Mouse (Mus musculus) hindbrain, embryonic 13.5 days (tissue): ENCODE measurements around the gene Crim1. TPM values are rescaled to one million over a fixed set of nuclear protein-coding genes. Genes with fewer than 3 reads are reported as not detected.
A peak's percentile ranks its signal among the peaks of the same experiment; 100 is the strongest.

Source experiments
- ATAC-seq: fragments of 200-750 bp; cut with Nextera tagmentation; 2 replicates; pipeline ENCODE4 v1.8.0; 2017; ENCODE audit warnings: moderate TSS enrichment; ENCODE audit not compliant: low FRiP score
- H3K27ac ChIP-seq: fragments of 300-500 bp; sonication (generic); 2 replicates; pipeline ENCODE4 v1.5.1; 2015; ENCODE audit warnings: inconsistent platforms, mild to moderate bottlenecking, moderate library complexity
- H3K27me3 ChIP-seq: fragments of 300-500 bp; sonication (generic); 2 replicates; pipeline ENCODE4 v1.6.1; 2015; ENCODE audit warnings: mild to moderate bottlenecking, inconsistent platforms
- H3K36me3 ChIP-seq: fragments of 300-500 bp; sonication (generic); 2 replicates; pipeline ENCODE4 v1.6.1; 2015; ENCODE audit warnings: mild to moderate bottlenecking, inconsistent platforms
- H3K4me1 ChIP-seq: fragments of 300-500 bp; sonication (generic); replicated peaks from 2 replicates; pipeline ENCODE4 v1.6.1; 2015; ENCODE audit warnings: inconsistent platforms
- H3K4me2 ChIP-seq: fragments of 300-500 bp; sonication (generic); 2 replicates; pipeline ENCODE4 v1.6.1; 2015; ENCODE audit warnings: inconsistent platforms, mild to moderate bottlenecking, moderate library complexity
- H3K4me3 ChIP-seq: fragments of 300-500 bp; sonication (generic); 2 replicates; pipeline ENCODE4 v1.5.1; 2015; ENCODE audit warnings: mild to moderate bottlenecking, inconsistent platforms
- H3K9ac ChIP-seq: fragments of 300-500 bp; sonication (generic); 2 replicates; pipeline ENCODE4 v1.6.1; 2015; ENCODE audit warnings: mild to moderate bottlenecking, inconsistent platforms
- H3K9me3 ChIP-seq: fragments of 300-500 bp; sonication (generic); 2 replicates; pipeline ENCODE4 v1.6.1; 2016; ENCODE audit warnings: inconsistent platforms
- WGBS: fragments of 180-500 bp; shearing (Covaris S2); methylation state at CpG from one replicate; pipeline ENCODE4 v1.1.7; 2015; 5-methylcytosine and 5-hydroxymethylcytosine counted together
- polyA plus RNA-seq: library from polyadenylated mRNA; unstranded; fragments of >200 nt; fragmentation: Nextera tagmentation; extraction: Ambion mirVana; gene quantifications from 2 replicates; pipeline ENCODE4 v1.2.1, GENCODE M21; 2015

The Crim1 gene
- polyA plus RNA-seq, 1 experiment from 2014 or later, result 10.4 TPM

- H3K9me3 ChIP-seq, result no peaks in the 10 kb centered on the region
- H3K9ac ChIP-seq, result no peak overlapping the region
- no peak overlapping the region for H3K4me2 ChIP-seq
- H3K4me3 ChIP-seq, result no peak overlapping the region
- no peak overlapping the region for H3K27ac ChIP-seq
- H3K27me3 ChIP-seq, result no peaks in the 10 kb centered on the region
- no peak for ATAC-seq
- peaks cover 6% of the 10 kb centered on the region for H3K4me1 ChIP-seq
- 91% methylated on average over 7 of the region's 7 CpGs for WGBS
- no peaks in the 10 kb centered on the region for H3K36me3 ChIP-seq
Observed at GRCm38 (mm10) chr17:78295979-78296378, 95.9 kb downstream of the Crim1 start.

- no peak overlapping the region for H3K9ac ChIP-seq
- WGBS, result 77% methylated on average over 5 of the region's 5 CpGs
Observed at GRCm38 (mm10) chr17:78298140-78298539, 98.1 kb downstream of the Crim1 start.

GRCm38 (mm10) chr17:78298967-78299540, 99.0 kb downstream of the Crim1 start:
- Histone ChIP-seq H3K4me3 (no peak overlapping the region), H3K4me1 (peaks cover 6% of the 10 kb centered on the region), H3K27ac (no peak overlapping the region), H3K9ac (no peak overlapping the region), H3K36me3 (peaks cover 5% of the 10 kb centered on the region; the same call in 1 of the 2 replicates), H3K27me3 (no peaks in the 10 kb centered on the region), H3K4me2 (no peak overlapping the region), H3K9me3 (no peaks in the 10 kb centered on the region)
- ATAC-seq, result no peak
- WGBS, result 49% methylated on average over 8 of the region's 8 CpGs

More at GRCm38 (mm10) chr17:78298140-78298539, 98.1 kb downstream of the Crim1 start:
- Histone ChIP-seq H3K9me3 (no peaks in the 10 kb centered on the region), H3K27me3 (no peaks in the 10 kb centered on the region), H3K4me1 (peaks cover 6% of the 10 kb centered on the region), H3K36me3 (no peaks in the 10 kb centered on the region), H3K4me2 (no peak overlapping the region), H3K27ac (no peak overlapping the region), H3K4me3 (no peak overlapping the region)
- ATAC-seq, result 0 out of 2 replicates have a peak, but pooled peaks have one; percentile 29

GRCm38 (mm10) chr17:78303053-78303452, 103.0 kb downstream of the Crim1 start:
- no peak overlapping the region for H3K27ac ChIP-seq
- no peaks in the 10 kb centered on the region for H3K27me3 ChIP-seq
- no peaks in the 10 kb centered on the region for H3K9me3 ChIP-seq
- peaks cover 6% of the 10 kb centered on the region for H3K4me1 ChIP-seq
- H3K4me3 ChIP-seq, result no peak overlapping the region
- WGBS, result 90% methylated on average over 2 of the region's 2 CpGs
- no peak overlapping the region for H3K9ac ChIP-seq
- H3K4me2 ChIP-seq, result no peak overlapping the region
- no peak for ATAC-seq
- peaks cover 22% of the 10 kb centered on the region; the same call in 1 of the 2 replicates for H3K36me3 ChIP-seq

- H3K4me3 ChIP-seq, result no peak overlapping the region
- no peaks in the 10 kb centered on the region for H3K27me3 ChIP-seq
- peaks cover 22% of the 10 kb centered on the region; the same call in 1 of the 2 replicates for H3K36me3 ChIP-seq
- ATAC-seq, result no peak
- no peak overlapping the region for H3K27ac ChIP-seq
- no peaks in the 10 kb centered on the region for H3K9me3 ChIP-seq
- WGBS, result 91% methylated on average over 13 of the region's 13 CpGs
- H3K9ac ChIP-seq, result no peak overlapping the region
- H3K4me1 ChIP-seq, result peaks cover 1% of the 10 kb centered on the region; the same call in 1 of the 2 replicates
- no peak overlapping the region for H3K4me2 ChIP-seq
Observed at GRCm38 (mm10) chr17:78304059-78304458, 104.0 kb downstream of the Crim1 start.

GRCm38 (mm10) chr17:78306434-78306833, 106.4 kb downstream of the Crim1 start:
- H3K9me3 ChIP-seq, result no peaks in the 10 kb centered on the region
- H3K27ac ChIP-seq, result no peak overlapping the region
- no peak overlapping the region for H3K9ac ChIP-seq
- no peak overlapping the region for H3K4me3 ChIP-seq
- no peak for ATAC-seq
- H3K4me2 ChIP-seq, result no peak overlapping the region
- 95% methylated on average over 9 of the region's 9 CpGs for WGBS
- H3K27me3 ChIP-seq, result no peaks in the 10 kb centered on the region
- no peaks in the 10 kb centered on the region for H3K4me1 ChIP-seq
- H3K36me3 ChIP-seq, result peaks cover 22% of the 10 kb centered on the region; the same call in 1 of the 2 replicates

- H3K4me1 ChIP-seq, result no peaks in the 10 kb centered on the region
- peaks cover 22% of the 10 kb centered on the region; the same call in 1 of the 2 replicates for H3K36me3 ChIP-seq
- no peak overlapping the region for H3K9ac ChIP-seq
- H3K9me3 ChIP-seq, result no peaks in the 10 kb centered on the region
- H3K4me2 ChIP-seq, result no peak overlapping the region
- no peak overlapping the region for H3K4me3 ChIP-seq
- no peak overlapping the region for H3K27ac ChIP-seq
- H3K27me3 ChIP-seq, result no peaks in the 10 kb centered on the region
- ATAC-seq, result no peak
- WGBS, result 92% methylated on average over 9 of the region's 9 CpGs
Observed at GRCm38 (mm10) chr17:78308221-78308620, 108.2 kb downstream of the Crim1 start.

- Histone ChIP-seq H3K4me1 (no peaks in the 10 kb centered on the region), H3K4me2 (no peak overlapping the region), H3K4me3 (no peak overlapping the region), H3K36me3 (peaks cover 15% of the 10 kb centered on the region), H3K27ac (no peak overlapping the region), H3K9me3 (no peaks in the 10 kb centered on the region), H3K27me3 (no peaks in the 10 kb centered on the region), H3K9ac (no peak overlapping the region)
- ATAC-seq, result no peak
- WGBS, result 84% methylated on average over 12 of the region's 12 CpGs
Observed at GRCm38 (mm10) chr17:78313006-78313405, 113.0 kb downstream of the Crim1 start.

GRCm38 (mm10) chr17:78313612-78314011, 113.6 kb downstream of the Crim1 start:
- no peak overlapping the region for H3K4me2 ChIP-seq

GRCm38 (mm10) chr17:78315659-78316058, 115.6 kb downstream of the Crim1 start:
- H3K9me3 ChIP-seq, result no peaks in the 10 kb centered on the region
- WGBS, result 87% methylated on average over 11 of the region's 11 CpGs
- H3K4me1 ChIP-seq, result no peaks in the 10 kb centered on the region
- H3K9ac ChIP-seq, result no peak overlapping the region
- H3K4me2 ChIP-seq, result no peak overlapping the region
- no peaks in the 10 kb centered on the region for H3K27me3 ChIP-seq
- no peak for ATAC-seq
- no peak overlapping the region for H3K4me3 ChIP-seq
- peaks cover 17% of the 10 kb centered on the region for H3K36me3 ChIP-seq
- H3K27ac ChIP-seq, result no peak overlapping the region

More at GRCm38 (mm10) chr17:78313612-78314011, 113.6 kb downstream of the Crim1 start:
- Histone ChIP-seq H3K9me3 (no peaks in the 10 kb centered on the region), H3K9ac (no peak overlapping the region), H3K36me3 (peaks cover 14% of the 10 kb centered on the region), H3K4me1 (no peaks in the 10 kb centered on the region), H3K27me3 (no peaks in the 10 kb centered on the region), H3K27ac (no peak overlapping the region), H3K4me3 (no peak overlapping the region)
- 60% methylated on average over 5 of the region's 5 CpGs for WGBS
- no peak for ATAC-seq

GRCm38 (mm10) chr17:78317381-78317780, 117.3 kb downstream of the Crim1 start:
- peaks cover 17% of the 10 kb centered on the region for H3K36me3 ChIP-seq
- H3K4me2 ChIP-seq, result no peak overlapping the region
- no peak overlapping the region for H3K4me3 ChIP-seq
- 81% methylated on average over 5 of the region's 5 CpGs for WGBS
- H3K27me3 ChIP-seq, result no peaks in the 10 kb centered on the region
- H3K4me1 ChIP-seq, result no peaks in the 10 kb centered on the region
- H3K27ac ChIP-seq, result no peak overlapping the region
- ATAC-seq, result no peak
- no peak overlapping the region for H3K9ac ChIP-seq
- H3K9me3 ChIP-seq, result no peaks in the 10 kb centered on the region

GRCm38 (mm10) chr17:78318810-78319209, 118.8 kb downstream of the Crim1 start:
- Histone ChIP-seq H3K27me3 (no peaks in the 10 kb centered on the region), H3K27ac (no peak overlapping the region), H3K4me3 (no peak overlapping the region), H3K4me1 (no peaks in the 10 kb centered on the region), H3K36me3 (peaks cover 17% of the 10 kb centered on the region), H3K9me3 (no peaks in the 10 kb centered on the region), H3K9ac (no peak overlapping the region), H3K4me2 (no peak overlapping the region)
- ATAC-seq, result no peak
- 89% methylated on average over 3 of the region's 3 CpGs for WGBS

- Histone ChIP-seq H3K4me1 (0 out of 2 replicates have a peak, but pooled peaks cover 2% of the 10 kb centered on the region), H3K4me2 (no peak overlapping the region), H3K9ac (no peak overlapping the region), H3K36me3 (peaks cover 3% of the 10 kb centered on the region; the same call in 1 of the 2 replicates), H3K27me3 (no peaks in the 10 kb centered on the region), H3K27ac (no peak overlapping the region), H3K4me3 (no peak overlapping the region), H3K9me3 (no peaks in the 10 kb centered on the region)
- no peak for ATAC-seq
- WGBS, result 89% methylated on average over 11 of the region's 11 CpGs
Observed at GRCm38 (mm10) chr17:78321216-78321835, 121.3 kb downstream of the Crim1 start.
